Mouse (Mus musculus) limb, embryonic 15.5 days (tissue): Measurements from ENCODE around the gene 9530077C05Rik. TPM values are rescaled to one million over a fixed set of nuclear protein-coding genes. Genes with fewer than 3 reads are reported as not detected.
"Not testable (repeated sequence)": the region's sequence is repeated elsewhere in the genome, so short reads cannot be mapped to it uniquely, and the experiment has no call there.

Source experiments
- ATAC-seq: fragments of 200-750 bp; cut with Nextera tagmentation; 2 replicates; pipeline ENCODE4 v1.8.0; 2017; ENCODE audit warnings: low read depth, moderate TSS enrichment; ENCODE audit not compliant: insufficient number of reproducible peaks, low FRiP score, low TSS enrichment
- H3K27ac ChIP-seq: fragments of 300-500 bp; sonication (generic); 2 replicates; pipeline ENCODE4 v1.5.1; 2015; ENCODE audit warnings: moderate library complexity, mild to moderate bottlenecking, inconsistent platforms
- H3K27me3 ChIP-seq: fragments of 300-500 bp; sonication (generic); 2 replicates; pipeline ENCODE4 v1.6.1; 2015; ENCODE audit warnings: inconsistent platforms
- H3K36me3 ChIP-seq: fragments of 300-500 bp; sonication (generic); 2 replicates; pipeline ENCODE4 v1.6.1; 2015; ENCODE audit warnings: inconsistent platforms
- H3K4me1 ChIP-seq: fragments of 300-500 bp; sonication (generic); 2 replicates; pipeline ENCODE4 v1.6.1; 2015; ENCODE audit warnings: inconsistent platforms
- H3K4me2 ChIP-seq: fragments of 300-500 bp; sonication (generic); 2 replicates; pipeline ENCODE4 v1.6.1; 2015; ENCODE audit warnings: mild to moderate bottlenecking, inconsistent platforms
- H3K4me3 ChIP-seq: fragments of 300-500 bp; sonication (generic); 2 replicates; pipeline ENCODE4 v1.5.1; 2015; ENCODE audit warnings: mild to moderate bottlenecking, inconsistent platforms
- H3K9ac ChIP-seq: fragments of 300-500 bp; sonication (generic); 2 replicates; pipeline ENCODE4 v1.6.1; 2015; ENCODE audit warnings: inconsistent platforms
- H3K9me3 ChIP-seq: fragments of 300-500 bp; sonication (generic); 2 replicates; pipeline ENCODE4 v1.6.1; 2016; ENCODE audit warnings: inconsistent platforms
- WGBS: fragments of 180-500 bp; shearing (Covaris S2); methylation state at CpG from one replicate; pipeline ENCODE4 v1.1.7; 2015; 5-methylcytosine and 5-hydroxymethylcytosine counted together
- polyA plus RNA-seq: library from polyadenylated mRNA; unstranded; fragments of >200 nt; fragmentation: Nextera tagmentation; extraction: Ambion mirVana; gene quantifications from 2 replicates; pipeline ENCODE4 v1.2.1, GENCODE M21; 2015

The 9530077C05Rik gene
- polyA plus RNA-seq, 1 experiment from 2014 or later = 5.6 TPM

GRCm38 (mm10) chr9:22394725-22395124 lies 16.6 kb upstream of the 9530077C05Rik start:
- ATAC-seq = no peak
- no peaks in the 10 kb centered on the region for H3K9me3 ChIP-seq
- 79% methylated on average over 2 of the region's 2 CpGs for WGBS

GRCm38 (mm10) chr9:22399021-22399420 lies 12.3 kb upstream of the 9530077C05Rik start:
- Histone ChIP-seq H3K4me2 (no peak overlapping the region), H3K9ac (no peak overlapping the region), H3K27me3 (no peaks in the 10 kb centered on the region), H3K27ac (no peak overlapping the region), H3K9me3 (no peaks in the 10 kb centered on the region), H3K36me3 (no peaks in the 10 kb centered on the region), H3K4me1 (no peaks in the 10 kb centered on the region), H3K4me3 (no peak overlapping the region)
- WGBS = 75% methylated on average over 4 of the region's 4 CpGs
- ATAC-seq = no peak

More at GRCm38 (mm10) chr9:22394725-22395124, 16.6 kb upstream of the 9530077C05Rik start:
- no peak overlapping the region for H3K27ac ChIP-seq
- no peak overlapping the region for H3K4me2 ChIP-seq
- H3K9ac ChIP-seq = no peak overlapping the region
- peaks cover 3% of the 10 kb centered on the region; the same call in 1 of the 2 replicates for H3K4me1 ChIP-seq
- no peaks in the 10 kb centered on the region for H3K36me3 ChIP-seq
- H3K4me3 ChIP-seq = no peak overlapping the region
- no peaks in the 10 kb centered on the region for H3K27me3 ChIP-seq

GRCm38 (mm10) chr9:22402001-22402400 lies 9.3 kb upstream of the 9530077C05Rik start:
- Histone ChIP-seq H3K9ac (no peak overlapping the region), H3K36me3 (no peaks in the 10 kb centered on the region), H3K4me1 (no peaks in the 10 kb centered on the region), H3K4me3 (no peak overlapping the region), H3K9me3 (no peaks in the 10 kb centered on the region), H3K27me3 (no peaks in the 10 kb centered on the region), H3K4me2 (no peak overlapping the region), H3K27ac (no peak overlapping the region)
- 87% methylated on average over 6 of the region's 6 CpGs for WGBS
- ATAC-seq = no peak

GRCm38 (mm10) chr9:22402976-22403375 lies 8.3 kb upstream of the 9530077C05Rik start:
- no peak overlapping the region for H3K4me3 ChIP-seq
- no peak for ATAC-seq
- WGBS = 64% methylated on average over 3 of the region's 3 CpGs
- H3K27ac ChIP-seq = no peak overlapping the region
- H3K9ac ChIP-seq = no peak overlapping the region
- H3K36me3 ChIP-seq = no peaks in the 10 kb centered on the region
- no peaks in the 10 kb centered on the region for H3K4me1 ChIP-seq
- no peaks in the 10 kb centered on the region for H3K27me3 ChIP-seq
- H3K9me3 ChIP-seq = no peaks in the 10 kb centered on the region
- H3K4me2 ChIP-seq = no peak overlapping the region

- H3K4me1 ChIP-seq, H3K4me2 ChIP-seq, H3K4me3 ChIP-seq, H3K36me3 ChIP-seq, H3K9ac ChIP-seq, H3K9me3 ChIP-seq, H3K27ac ChIP-seq, ATAC-seq, H3K27me3 ChIP-seq: not testable (repeated sequence)
- WGBS = 63% methylated on average over 2 of the region's 2 CpGs
Measured at GRCm38 (mm10) chr9:22403501-22403900, 7.8 kb upstream of the 9530077C05Rik start.

- no peaks in the 10 kb centered on the region for H3K36me3 ChIP-seq
- H3K4me1 ChIP-seq = no peaks in the 10 kb centered on the region
- no peaks in the 10 kb centered on the region for H3K27me3 ChIP-seq
- 67% methylated on average over 3 of the region's 3 CpGs for WGBS
- ATAC-seq = no peak
- H3K9ac ChIP-seq = no peak overlapping the region
- no peak overlapping the region for H3K4me2 ChIP-seq
- no peak overlapping the region for H3K4me3 ChIP-seq
- no peaks in the 10 kb centered on the region for H3K9me3 ChIP-seq
- no peak overlapping the region for H3K27ac ChIP-seq
Measured at GRCm38 (mm10) chr9:22405414-22405813, 5.9 kb upstream of the 9530077C05Rik start.

- 81% methylated on average over 4 of the region's 4 CpGs for WGBS
- not testable (repeated sequence) for ATAC-seq
Measured at GRCm38 (mm10) chr9:22407633-22408032, 3.7 kb upstream of the 9530077C05Rik start.

GRCm38 (mm10) chr9:22408344-22408743 lies 3.0 kb upstream of the 9530077C05Rik start:
- H3K9me3 ChIP-seq, H3K9ac ChIP-seq, H3K4me3 ChIP-seq, H3K27me3 ChIP-seq, H3K36me3 ChIP-seq, H3K4me1 ChIP-seq, H3K4me2 ChIP-seq, ATAC-seq, H3K27ac ChIP-seq: not testable (repeated sequence)
- WGBS = 27% methylated on average over 4 of the region's 4 CpGs

More at GRCm38 (mm10) chr9:22407633-22408032, 3.7 kb upstream of the 9530077C05Rik start:
- not testable (repeated sequence) for H3K4me1 ChIP-seq, H3K9ac ChIP-seq, H3K9me3 ChIP-seq, H3K27ac ChIP-seq, H3K27me3 ChIP-seq, H3K4me3 ChIP-seq, H3K36me3 ChIP-seq, H3K4me2 ChIP-seq

GRCm38 (mm10) chr9:22409501-22409900 lies 1.8 kb upstream of the 9530077C05Rik start:
- Histone ChIP-seq H3K27ac (no peak overlapping the region), H3K27me3 (no peaks in the 10 kb centered on the region), H3K4me2 (no peak overlapping the region), H3K4me3 (no peak overlapping the region), H3K9ac (no peak overlapping the region), H3K36me3 (no peaks in the 10 kb centered on the region), H3K9me3 (no peaks in the 10 kb centered on the region), H3K4me1 (peaks cover 3% of the 10 kb centered on the region; the same call in 1 of the 2 replicates)
- ATAC-seq = no peak
- 66% methylated on average over 7 of the region's 7 CpGs for WGBS

GRCm38 (mm10) chr9:22416187-22416586 lies 4.9 kb downstream of the 9530077C05Rik start:
- H3K4me1 ChIP-seq = peaks cover 3% of the 10 kb centered on the region; the same call in 1 of the 2 replicates
- no peak overlapping the region for H3K27ac ChIP-seq
- no peak overlapping the region for H3K4me3 ChIP-seq
- no peaks in the 10 kb centered on the region for H3K36me3 ChIP-seq
- no peaks in the 10 kb centered on the region for H3K27me3 ChIP-seq
- no peak overlapping the region for H3K4me2 ChIP-seq
- no peak for ATAC-seq
- no peak overlapping the region for H3K9ac ChIP-seq
- WGBS = 73% methylated on average over 3 of the region's 3 CpGs
- H3K9me3 ChIP-seq = no peaks in the 10 kb centered on the region

- no peaks in the 10 kb centered on the region for H3K27me3 ChIP-seq
- WGBS = 48% methylated on average over 6 of the region's 6 CpGs
- no peaks in the 10 kb centered on the region for H3K4me1 ChIP-seq
- H3K9me3 ChIP-seq = no peaks in the 10 kb centered on the region
- no peak for ATAC-seq
- H3K9ac ChIP-seq = no peak overlapping the region
- H3K27ac ChIP-seq = no peak overlapping the region
- H3K36me3 ChIP-seq = no peaks in the 10 kb centered on the region
- H3K4me2 ChIP-seq = no peak overlapping the region
- H3K4me3 ChIP-seq = no peak overlapping the region
Measured at GRCm38 (mm10) chr9:22417547-22417946, 6.2 kb downstream of the 9530077C05Rik start.

GRCm38 (mm10) chr9:22419877-22420276 lies 8.6 kb downstream of the 9530077C05Rik start:
- Histone ChIP-seq H3K4me1 (no peaks in the 10 kb centered on the region), H3K36me3 (no peaks in the 10 kb centered on the region), H3K27me3 (no peaks in the 10 kb centered on the region), H3K4me2 (no peak overlapping the region), H3K27ac (no peak overlapping the region), H3K9me3 (no peaks in the 10 kb centered on the region), H3K4me3 (no peak overlapping the region), H3K9ac (no peak overlapping the region)
- WGBS = 83% methylated on average over 3 of the region's 3 CpGs
- ATAC-seq = no peak

GRCm38 (mm10) chr9:22420491-22420890 lies 9.2 kb downstream of the 9530077C05Rik start:
- ATAC-seq = no peak
- Histone ChIP-seq H3K4me2 (no peak overlapping the region), H3K27me3 (no peaks in the 10 kb centered on the region), H3K36me3 (no peaks in the 10 kb centered on the region), H3K4me1 (no peaks in the 10 kb centered on the region), H3K4me3 (no peak overlapping the region), H3K9me3 (no peaks in the 10 kb centered on the region), H3K27ac (no peak overlapping the region), H3K9ac (no peak overlapping the region)
- 56% methylated on average over 7 of the region's 7 CpGs for WGBS
